Mouse (Mus musculus) lung, adult 2 months (tissue): Measurements from ENCODE around the gene 1500009C09Rik.

Experiments used
- CTCF ChIP-seq: fragments of 200-500 bp; IDR thresholded peaks from 2 replicates; pipeline ENCODE4 v1.5.1; 2011; ENCODE audit warnings: mild to moderate bottlenecking, low read length, control low read depth; ENCODE audit not compliant: insufficient read depth
- POLR2A ChIP-seq: fragments of 200-500 bp; IDR thresholded peaks from 2 replicates; pipeline ENCODE4 v1.6.1; 2011; ENCODE audit warnings: low read depth, mild to moderate bottlenecking, control low read depth, low read length, borderline replicate concordance; ENCODE audit errors: extremely low read depth

- no peak for TF ChIP-seq POLR2A
- TF ChIP-seq CTCF = no peak
These were observed 41.1 kb downstream of the 1500009C09Rik start for GRCm38 (mm10) chr15:82293271-82293711.
